Mouse (Mus musculus) stomach, embryonic 16.5 days (tissue): ENCODE measurements around the gene Fancg. TPM values are rescaled to one million over a fixed set of nuclear protein-coding genes. Genes with fewer than 3 reads are reported as not detected.

ENCODE experiments used
- polyA plus RNA-seq: library from polyadenylated mRNA; unstranded; fragments of >200 nt; fragmentation: Nextera tagmentation; extraction: Ambion mirVana; gene quantifications from 2 replicates; pipeline ENCODE4 v1.2.1, GENCODE M21; 2015

Fancg gene
- polyA plus RNA-seq, 1 experiment from 2014 or later: 16.5 TPM

Other genes with a start within 250 kb of the Fancg start
- 36.3 and 43.0 TPM in 2 replicates for gene Ccl21a, start 236.5 kb downstream of the Fancg start, polyA plus RNA-seq
- 0.04 TPM in 1 of 2 replicates, not detected in the other for gene Fam205a1, start 156.6 kb downstream of the Fancg start, polyA plus RNA-seq
- gene Gm12394, start 153.7 kb downstream of the Fancg start, polyA plus RNA-seq: 0.07 and 0.15 TPM in 2 replicates
- 0.46 and 0.52 TPM in 2 replicates for gene Fam205c, start 136.3 kb downstream of the Fancg start, polyA plus RNA-seq
- 2.2 and 2.5 TPM in 2 replicates for gene Phf24, start 93.8 kb downstream of the Fancg start, polyA plus RNA-seq
- gene Dnajb5, start 60.7 kb downstream of the Fancg start, polyA plus RNA-seq: 10.2 and 11.3 TPM in 2 replicates
- gene 1700022I11Rik, start 40.9 kb downstream of the Fancg start, polyA plus RNA-seq: 0.39 and 1.8 TPM in 2 replicates
- 480 and 497 TPM in 2 replicates for gene Vcp, start 10.0 kb downstream of the Fancg start, polyA plus RNA-seq
- 22.9 and 24.7 TPM in 2 replicates for gene Pigo, start 15.3 kb upstream of the Fancg start, polyA plus RNA-seq
- gene Stoml2, start 21.2 kb upstream of the Fancg start, polyA plus RNA-seq: 263 and 272 TPM in 2 replicates
- gene Fam214b, start 35.7 kb upstream of the Fancg start, polyA plus RNA-seq: 12.9 and 13.5 TPM in 2 replicates
- 7.4 and 8.3 TPM in 2 replicates for gene Unc13b, start 48.4 kb upstream of the Fancg start, polyA plus RNA-seq